Mouse (Mus musculus) heart, embryonic 11.5 days (tissue): ENCODE data around the gene Pink1. TPM values are rescaled to one million over a fixed set of nuclear protein-coding genes. Genes with fewer than 3 reads are reported as not detected.

ENCODE experiments used
- ATAC-seq: fragments of 200-750 bp; cut with Nextera tagmentation; replicated peaks from 2 replicates; pipeline ENCODE4 v1.8.0; 2017; ENCODE audit warnings: moderate library complexity; ENCODE audit not compliant: insufficient number of reproducible peaks, low FRiP score, low TSS enrichment
- H3K27ac ChIP-seq: fragments of 300-500 bp; sonication (generic); 2 replicates; pipeline ENCODE4 v1.5.1; 2014; ENCODE audit warnings: mild to moderate bottlenecking, low read depth, low read length
- H3K27me3 ChIP-seq: fragments of 300-500 bp; sonication (generic); 2 replicates; pipeline ENCODE4 v1.6.1; 2014; ENCODE audit warnings: mild to moderate bottlenecking, low read length, mixed read lengths; ENCODE audit not compliant: control insufficient read depth, insufficient read depth
- H3K36me3 ChIP-seq: fragments of 300-500 bp; sonication (generic); 2 replicates; pipeline ENCODE4 v1.6.1; 2014; ENCODE audit warnings: mild to moderate bottlenecking, low read length, moderate library complexity, mixed read lengths; ENCODE audit not compliant: control insufficient read depth, insufficient read depth
- H3K4me1 ChIP-seq: fragments of 300-500 bp; sonication (generic); 2 replicates; pipeline ENCODE4 v1.6.1; 2014; ENCODE audit warnings: low read length; ENCODE audit not compliant: control insufficient read depth, insufficient read depth
- H3K4me2 ChIP-seq: fragments of 300-500 bp; sonication (generic); 2 replicates; pipeline ENCODE4 v1.6.1; 2014; ENCODE audit warnings: mild to moderate bottlenecking, moderate library complexity
- H3K4me3 ChIP-seq: fragments of 300-500 bp; sonication (generic); 2 replicates; pipeline ENCODE4 v1.5.1; 2014; ENCODE audit warnings: low read depth, low read length
- H3K9ac ChIP-seq: fragments of 300-500 bp; sonication (generic); 2 replicates; pipeline ENCODE4 v1.6.1; 2014; ENCODE audit warnings: mild to moderate bottlenecking, low read depth, low read length, moderate library complexity
- H3K9me3 ChIP-seq: fragments of 300-500 bp; sonication (generic); replicated peaks from 2 replicates; pipeline ENCODE4 v1.6.1; 2016; ENCODE audit warnings: low read length; ENCODE audit not compliant: control insufficient read depth
- WGBS: fragments of 180-500 bp; shearing (Covaris S2); extraction: QIAGEN DNeasy Blood & Tissue Kit; methylation state at CpG from one replicate; pipeline ENCODE4 v1.1.7; 2014; ENCODE audit not compliant: insufficient replicate concordance; 5-methylcytosine and 5-hydroxymethylcytosine counted together
- polyA plus RNA-seq: library from polyadenylated mRNA; unstranded; fragments of >200 nt; fragmentation: Nextera tagmentation; extraction: Ambion mirVana; gene quantifications from 2 replicates; pipeline ENCODE4 v1.2.1, GENCODE M21; 2014

Pink1 gene
- 22.9 and 30.9 TPM in 2 replicates for polyA plus RNA-seq

DNA sequence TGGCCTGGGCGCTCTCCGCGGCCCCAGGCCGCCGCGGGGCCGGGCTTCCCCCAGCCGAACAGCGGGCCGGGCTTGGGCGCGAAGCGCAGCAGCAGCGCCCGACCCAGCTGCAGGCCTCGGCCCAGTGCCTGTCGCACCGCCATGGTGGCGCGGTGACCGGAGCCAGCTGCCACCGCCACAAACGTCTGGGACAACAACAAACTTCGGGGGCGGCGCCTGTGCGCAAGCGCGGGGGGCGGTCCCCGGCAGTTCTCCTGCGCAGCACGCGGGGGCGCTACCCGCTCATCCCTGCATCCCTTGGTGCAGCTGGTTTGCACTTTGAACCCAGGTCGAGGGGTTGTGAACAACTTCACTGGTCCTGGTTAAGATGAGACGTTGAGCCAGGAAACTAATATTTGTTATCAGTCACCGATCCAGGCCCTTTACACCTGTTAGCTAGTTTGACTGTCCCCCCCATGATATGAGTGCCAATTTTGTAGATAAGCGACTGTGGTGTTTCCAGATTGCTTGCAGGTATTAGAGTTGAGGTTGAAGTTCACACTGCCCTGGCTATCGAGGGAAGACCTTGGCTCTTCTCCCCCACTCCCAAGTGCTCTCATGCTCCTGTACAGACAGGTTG, at the start of gene Pink1:
Gene Pink1, minus strand, starts transcription at position 231 of the 619 bp plus-strand sequence.
- Histone ChIP-seq H3K27ac (peak within 1 kb of the TSS; percentile 97), H3K4me3 (peak within 1 kb of the TSS; percentile 72)
- ATAC-seq, result peak; percentile 75

DNA sequence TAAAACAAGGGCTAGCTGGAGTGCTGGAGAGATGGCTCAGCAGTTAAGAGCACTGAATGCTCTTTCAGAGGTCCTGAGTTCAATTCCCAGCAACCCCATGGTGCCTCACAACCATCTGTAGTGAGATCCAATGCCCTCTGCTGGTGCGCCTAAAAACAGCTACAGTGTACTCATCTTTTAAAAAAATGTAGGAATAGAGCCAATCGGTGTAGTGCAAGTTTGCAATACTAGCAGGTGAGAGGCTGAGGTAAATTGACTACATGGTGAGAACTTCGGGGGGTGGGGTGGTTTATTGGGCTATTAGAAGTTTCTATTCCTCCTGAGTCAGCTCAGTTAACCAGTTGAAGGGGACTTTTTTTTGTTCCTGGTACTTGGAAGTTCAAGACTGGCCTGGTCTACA, 49.0 kb upstream of the Pink1 start:
- H3K9ac ChIP-seq, result no peak overlapping the region
- H3K9me3 ChIP-seq, result no peaks in the 10 kb centered on the region
- no peaks in the 10 kb centered on the region for H3K36me3 ChIP-seq
- H3K4me2 ChIP-seq, result no peak overlapping the region
- no peak overlapping the region for H3K4me3 ChIP-seq
- ATAC-seq, result no peak
- no peaks in the 10 kb centered on the region for H3K4me1 ChIP-seq
- 0 out of 2 replicates have a peak, but pooled peaks cover 6% of the 10 kb centered on the region for H3K27me3 ChIP-seq
- H3K27ac ChIP-seq, result no peak overlapping the region
- 76% methylated on average over 3 of the region's 3 CpGs for WGBS

More for the DNA sequence above, at the start of gene Pink1:
- peaks cover 5% of the 10 kb centered on the region for H3K27me3 ChIP-seq
- no peaks in the 10 kb centered on the region for H3K9me3 ChIP-seq
- no peaks in the 10 kb centered on the region for H3K36me3 ChIP-seq
- peak within 1 kb of the TSS; percentile 92 for H3K9ac ChIP-seq
- 3% methylated on average over 41 of the region's 41 CpGs for WGBS
- H3K4me1 ChIP-seq, result peaks cover 22% of the 10 kb centered on the region
- H3K4me2 ChIP-seq, result peak within 1 kb of the TSS; percentile 64

DNA sequence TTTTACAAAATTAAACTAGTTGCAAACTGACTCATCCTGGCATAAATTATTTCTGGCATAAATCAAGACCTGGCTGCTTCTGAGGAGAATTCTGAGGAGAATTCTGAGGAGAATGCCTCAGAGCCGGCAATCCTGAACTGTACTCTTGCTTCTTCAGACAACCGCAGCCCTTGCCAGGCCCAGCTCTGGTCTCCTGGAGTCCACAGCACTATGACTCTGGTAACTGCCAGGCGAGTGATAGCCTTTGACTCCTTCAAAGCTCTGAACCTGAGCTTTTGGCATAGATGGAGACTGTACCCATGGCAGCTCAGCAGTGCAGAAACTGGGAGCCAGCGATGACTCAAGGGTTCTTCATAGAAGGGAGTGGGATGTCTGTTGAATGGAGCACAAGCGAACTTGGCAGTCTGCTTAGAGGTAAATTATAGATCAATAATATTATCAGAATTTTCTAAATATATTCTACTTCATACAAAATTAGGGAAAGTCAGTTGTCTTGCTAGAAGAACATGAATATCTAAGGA, 44.9 kb upstream of the Pink1 start:
- 75% methylated on average over 5 of the region's 5 CpGs for WGBS
- Histone ChIP-seq H3K9ac (no peak overlapping the region), H3K27ac (no peak overlapping the region), H3K27me3 (no peaks in the 10 kb centered on the region; the same call in 1 of the 2 replicates), H3K9me3 (no peaks in the 10 kb centered on the region), H3K36me3 (no peaks in the 10 kb centered on the region), H3K4me3 (no peak overlapping the region), H3K4me1 (peaks cover 5% of the 10 kb centered on the region; the same call in 1 of the 2 replicates), H3K4me2 (no peak overlapping the region)
- ATAC-seq, result no peak

DNA sequence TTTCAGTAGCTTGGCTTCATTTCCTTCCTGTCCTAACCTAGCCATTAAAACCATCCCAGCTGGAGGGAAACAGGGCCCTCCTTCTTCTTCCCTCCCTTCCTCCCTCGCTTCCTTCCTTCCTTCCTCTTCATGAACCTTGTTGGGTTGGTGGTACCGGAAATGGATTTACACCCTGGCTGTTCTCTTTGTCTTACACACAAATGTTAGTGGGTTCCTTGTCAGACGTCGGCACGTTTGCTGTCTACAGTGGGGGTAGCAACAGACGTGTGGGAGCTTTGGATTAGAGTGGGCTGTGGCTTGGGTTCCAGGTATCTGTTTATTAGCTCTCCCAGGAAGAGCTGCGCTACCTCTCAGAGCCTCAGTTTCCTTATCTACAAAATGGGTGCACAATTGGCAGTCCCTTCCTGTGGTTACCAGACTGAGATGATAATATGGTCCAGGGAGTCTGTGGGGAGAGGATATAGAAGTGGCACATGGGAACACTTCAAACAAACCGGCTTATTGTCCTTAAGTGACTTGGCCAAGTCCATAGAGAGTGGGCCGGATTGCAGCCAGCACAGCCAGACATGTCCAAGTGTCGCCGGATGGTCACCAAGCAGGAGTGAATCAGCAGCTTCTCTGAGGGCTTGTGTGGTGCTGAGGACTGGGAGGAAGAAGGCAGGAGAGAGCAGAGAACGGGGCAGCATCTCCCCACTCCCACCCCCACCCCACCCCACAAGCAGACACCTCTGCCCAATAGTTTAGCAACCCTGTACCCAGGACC, 42.6 kb upstream of the Pink1 start:
- no peak for ATAC-seq
- Histone ChIP-seq H3K9me3 (no peaks in the 10 kb centered on the region), H3K9ac (no peak overlapping the region), H3K4me2 (no peak overlapping the region), H3K27ac (no peak overlapping the region), H3K27me3 (peaks cover 2% of the 10 kb centered on the region; the same call in 1 of the 2 replicates), H3K4me3 (no peak overlapping the region), H3K4me1 (peaks cover 5% of the 10 kb centered on the region; the same call in 1 of the 2 replicates), H3K36me3 (no peaks in the 10 kb centered on the region)
- WGBS, result 74% methylated on average over 12 of the region's 12 CpGs

DNA sequence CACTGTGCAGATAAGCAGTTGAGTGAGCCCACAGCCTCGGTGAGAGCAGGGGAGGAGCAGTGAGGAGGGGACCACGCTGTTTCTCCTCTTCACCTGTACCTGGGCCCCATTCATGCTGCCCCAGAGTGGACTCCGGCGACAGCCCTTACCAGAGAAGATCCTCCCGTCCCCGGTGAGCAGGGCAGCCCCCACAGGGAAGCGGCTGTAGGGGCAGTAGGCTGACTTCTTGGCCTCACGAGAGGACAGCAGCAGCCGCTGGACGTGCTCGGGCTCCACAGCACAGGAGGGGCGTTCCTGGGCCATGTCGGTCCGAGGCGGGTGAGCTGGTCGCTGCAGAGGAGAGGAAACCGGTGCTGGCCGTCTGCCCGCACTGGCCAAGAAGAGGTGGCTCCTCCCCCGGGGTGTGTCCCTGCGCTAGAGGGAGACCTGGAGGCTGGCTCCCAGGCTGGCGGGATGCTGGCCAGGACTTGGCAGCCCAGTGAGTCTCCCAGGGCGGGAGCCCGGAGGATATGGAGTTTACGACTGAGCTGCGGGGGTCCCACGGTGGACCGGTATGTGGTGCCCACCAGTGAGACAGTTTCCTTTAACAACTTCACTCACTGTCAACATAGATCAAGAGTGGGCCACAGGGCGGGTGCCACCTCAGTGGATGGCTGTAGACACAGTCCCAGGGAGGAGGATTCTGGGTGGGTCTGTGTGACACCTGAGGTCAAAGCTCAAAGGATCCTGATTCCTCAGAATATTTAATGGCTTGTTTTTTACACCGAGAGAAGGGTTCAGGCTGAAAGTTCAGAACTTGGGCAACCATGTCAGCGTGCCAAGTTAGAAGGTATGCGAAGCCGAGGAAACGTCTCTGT, 41.8 kb upstream of the Pink1 start, which contains the start of gene Cda:
Gene Cda, minus strand, starts transcription at position 352 of the 857 bp plus-strand sequence.
- H3K27ac ChIP-seq, result no peak within 1 kb of the TSS
- WGBS, result 9% methylated on average over 34 of the region's 34 CpGs

DNA sequence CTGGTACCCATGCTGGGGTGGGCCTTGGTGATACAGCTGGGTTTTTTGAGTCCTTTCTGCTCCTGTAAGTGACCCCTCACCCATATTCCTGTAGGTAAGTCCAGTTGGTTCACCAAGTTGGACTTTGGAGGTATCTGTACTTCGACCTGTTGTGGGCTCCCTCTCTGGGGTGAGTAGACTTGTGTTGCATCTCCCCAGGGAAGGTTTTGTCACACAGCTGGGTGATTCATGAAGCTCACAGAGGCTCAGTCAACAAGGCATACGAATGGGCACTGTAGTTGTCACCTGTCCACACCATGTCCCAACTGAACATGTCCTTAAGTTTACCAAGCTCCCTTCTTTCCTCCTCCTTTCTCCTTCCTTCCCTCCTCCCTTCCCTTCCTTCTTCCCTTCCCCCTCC, 40.5 kb upstream of the Pink1 start:
- WGBS, result 80% methylated on average over 2 of the region's 2 CpGs
- Histone ChIP-seq H3K4me2 (no peak overlapping the region), H3K27me3 (peaks cover 6% of the 10 kb centered on the region; the same call in 1 of the 2 replicates), H3K4me1 (peaks cover 5% of the 10 kb centered on the region; the same call in 1 of the 2 replicates), H3K9ac (no peak overlapping the region), H3K4me3 (no peak overlapping the region), H3K36me3 (no peaks in the 10 kb centered on the region), H3K9me3 (no peaks in the 10 kb centered on the region), H3K27ac (no peak overlapping the region)
- ATAC-seq, result no peak

More for the DNA sequence above, 41.8 kb upstream of the Pink1 start, which contains the start of gene Cda:
- peaks cover 5% of the 10 kb centered on the region; the same call in 1 of the 2 replicates for H3K4me1 ChIP-seq
- H3K36me3 ChIP-seq, result no peaks in the 10 kb centered on the region
- ATAC-seq, result peak; percentile 84
- H3K27me3 ChIP-seq, result peaks cover 2% of the 10 kb centered on the region; the same call in 1 of the 2 replicates
- H3K4me3 ChIP-seq, result peak within 1 kb of the TSS; percentile 48
- H3K9me3 ChIP-seq, result no peaks in the 10 kb centered on the region
- peak within 1 kb of the TSS; percentile 62 for H3K9ac ChIP-seq
- H3K4me2 ChIP-seq, result peak within 1 kb of the TSS; percentile 83

DNA sequence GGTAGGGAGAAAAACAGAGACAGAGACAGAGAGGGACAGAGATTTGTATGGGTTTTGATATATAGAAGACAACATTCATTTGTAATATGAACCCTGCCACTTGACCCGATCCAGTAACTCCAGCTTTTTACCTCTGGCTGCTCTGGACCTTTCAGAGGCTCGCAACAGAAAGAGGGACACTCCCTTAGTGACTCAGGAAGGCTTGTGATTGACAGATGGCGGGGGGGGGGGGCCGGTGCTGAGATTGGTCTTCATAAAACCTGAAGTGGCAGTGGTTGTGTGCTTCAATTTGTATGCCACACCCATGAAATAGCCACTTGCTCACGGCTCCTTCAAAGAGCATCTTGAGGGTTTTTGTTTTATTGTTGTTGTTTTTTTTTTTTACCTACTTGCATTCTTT, 37.4 kb upstream of the Pink1 start:
- ATAC-seq, result no peak
- peaks cover 5% of the 10 kb centered on the region; the same call in 1 of the 2 replicates for H3K4me1 ChIP-seq
- WGBS, result 68% methylated on average over 5 of the region's 5 CpGs
- no peak overlapping the region for H3K9ac ChIP-seq
- peaks cover 15% of the 10 kb centered on the region; the same call in 1 of the 2 replicates for H3K27me3 ChIP-seq
- no peak overlapping the region for H3K4me3 ChIP-seq
- H3K36me3 ChIP-seq, result no peaks in the 10 kb centered on the region
- no peaks in the 10 kb centered on the region for H3K9me3 ChIP-seq
- H3K4me2 ChIP-seq, result no peak overlapping the region
- no peak overlapping the region for H3K27ac ChIP-seq

DNA sequence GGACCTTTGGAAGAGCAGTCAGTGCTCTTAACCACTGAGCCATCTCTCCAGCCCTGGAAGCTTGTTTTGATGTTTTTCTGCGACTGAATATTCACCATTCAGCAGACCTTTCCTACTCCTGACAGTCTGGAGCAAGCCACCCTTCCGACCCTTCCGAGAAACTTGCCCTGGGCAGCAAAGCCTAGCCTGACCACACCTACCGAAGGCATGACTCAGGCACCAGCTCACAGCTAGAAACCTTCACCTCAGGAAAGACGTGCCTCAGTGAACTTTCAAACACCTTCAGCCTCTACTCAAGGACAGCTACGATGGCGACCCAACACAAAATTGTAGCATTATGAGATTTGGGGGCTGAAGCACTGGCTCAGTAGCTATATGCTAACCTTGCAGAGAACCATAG, 36.8 kb upstream of the Pink1 start:
- Histone ChIP-seq H3K27ac (no peak overlapping the region), H3K9me3 (no peaks in the 10 kb centered on the region; the same call in 1 of the 2 replicates), H3K36me3 (no peaks in the 10 kb centered on the region), H3K4me3 (no peak overlapping the region), H3K9ac (no peak overlapping the region), H3K4me1 (peaks cover 5% of the 10 kb centered on the region; the same call in 1 of the 2 replicates), H3K4me2 (no peak overlapping the region), H3K27me3 (peaks cover 15% of the 10 kb centered on the region; the same call in 1 of the 2 replicates)
- ATAC-seq, result no peak
- WGBS, result 76% methylated on average over 7 of the region's 7 CpGs
